Mouse (Mus musculus) MEL-GATA-1-ER (cell line): ENCODE results near the gene Ktn1.
A peak's percentile ranks its signal among the peaks of the same experiment; 100 is the strongest.

Experiments used
- DNase-seq: peaks from one replicate; pipeline ENCODE4 v3.0.0-alpha.2; 2012; ENCODE audit warnings: low read depth; ENCODE audit errors: extremely low read depth

Ktn1 gene

GRCm38 (mm10) chr14:47664470-47664864, 16.2 kb downstream of the Ktn1 start:
- no peak for DNase-seq

GRCm38 (mm10) chr14:47665061-47665778, 17.0 kb downstream of the Ktn1 start:
- DNase-seq, result no peak

DNA sequence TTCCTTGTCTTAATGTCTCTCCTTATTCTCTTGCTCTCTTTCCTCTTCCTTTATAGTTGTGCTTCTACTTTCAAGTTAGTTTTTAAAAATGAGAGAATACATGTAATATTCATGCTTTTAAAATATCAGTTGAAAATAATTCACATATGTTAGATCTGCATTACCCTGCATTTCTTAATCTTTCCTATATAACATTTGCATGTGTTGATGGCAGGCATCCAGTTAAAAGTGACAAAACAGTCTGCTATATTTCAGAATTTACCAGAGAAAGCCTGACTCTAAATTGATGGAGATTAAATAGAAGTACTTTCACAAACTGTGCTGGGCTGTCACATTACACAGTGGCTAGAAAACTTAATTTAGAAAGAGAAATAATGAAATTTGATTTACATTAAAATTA, 19.8 kb downstream of the Ktn1 start:
- DNase-seq, result no peak

DNA sequence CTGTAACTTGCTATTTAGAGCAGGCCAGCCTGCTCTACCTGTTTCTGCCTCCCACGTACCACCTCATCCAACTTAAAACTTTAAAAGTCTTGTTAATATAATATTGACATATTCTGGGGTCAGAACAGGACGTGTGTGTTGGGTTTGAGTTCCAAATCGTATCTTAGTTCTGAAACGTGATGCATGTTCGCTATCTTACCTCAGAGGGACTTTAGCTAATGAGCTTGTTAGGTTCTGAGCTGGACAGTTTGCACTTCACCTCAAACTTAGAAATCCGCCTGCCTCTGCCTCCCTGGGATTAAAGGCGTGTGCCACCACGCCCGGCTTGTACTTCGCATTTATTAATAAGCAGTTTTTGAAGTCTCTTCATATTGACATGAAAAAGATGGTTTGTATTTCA, 34.6 kb downstream of the Ktn1 start:
- no peak for DNase-seq

DNA sequence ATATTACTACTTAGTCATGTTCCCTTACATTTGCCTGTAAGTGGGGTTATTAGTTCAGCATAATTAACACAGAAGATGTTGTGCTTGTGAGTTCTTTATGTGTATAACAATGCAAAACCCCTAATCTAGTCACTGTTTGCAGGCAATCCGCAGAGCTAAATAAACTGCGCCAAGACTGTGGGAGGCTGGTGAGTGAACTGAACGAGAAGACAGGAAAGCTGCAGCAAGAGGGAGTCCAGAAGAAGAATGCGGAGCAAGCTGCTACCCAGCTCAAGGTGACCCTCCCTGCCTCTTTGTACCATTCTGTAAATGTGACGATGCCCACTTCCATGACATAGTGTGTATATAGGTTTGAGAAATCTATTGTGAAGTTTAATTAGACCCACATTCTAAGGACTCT, 36.3 kb downstream of the Ktn1 start:
- no peak for DNase-seq

- DNase-seq, result no peak
Observed at GRCm38 (mm10) chr14:47699126-47699525, 50.9 kb downstream of the Ktn1 start.

GRCm38 (mm10) chr14:47709546-47709945, 61.3 kb downstream of the Ktn1 start:
- no peak for DNase-seq

DNA sequence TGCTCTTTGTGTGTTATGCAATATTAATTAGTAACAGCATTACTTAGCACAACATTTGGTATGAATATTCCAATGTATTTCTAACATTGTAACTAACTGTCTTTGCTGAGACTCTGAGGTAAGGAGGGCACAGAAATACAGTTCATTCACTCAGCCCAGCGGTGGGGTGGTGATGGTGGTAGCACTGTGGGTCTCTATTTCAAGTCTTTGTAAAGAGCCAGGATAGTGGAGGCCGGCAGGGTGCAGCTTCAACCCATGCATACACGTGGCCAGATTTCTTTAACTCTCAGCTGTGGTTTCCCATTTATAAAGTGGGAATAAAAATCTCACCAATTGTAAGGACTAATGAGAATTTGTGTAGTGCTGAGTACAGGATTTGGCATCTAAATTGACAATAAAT, 67.5 kb downstream of the Ktn1 start:
- DNase-seq, result no peak

- DNase-seq, result no peak
Observed at GRCm38 (mm10) chr14:47717916-47718606, 69.8 kb downstream of the Ktn1 start.

- DNase-seq, result no peak
Observed at GRCm38 (mm10) chr14:47720023-47720422, 71.8 kb downstream of the Ktn1 start.

- no peak for DNase-seq
Observed at GRCm38 (mm10) chr14:47723035-47723434, 74.8 kb downstream of the Ktn1 start.

DNA sequence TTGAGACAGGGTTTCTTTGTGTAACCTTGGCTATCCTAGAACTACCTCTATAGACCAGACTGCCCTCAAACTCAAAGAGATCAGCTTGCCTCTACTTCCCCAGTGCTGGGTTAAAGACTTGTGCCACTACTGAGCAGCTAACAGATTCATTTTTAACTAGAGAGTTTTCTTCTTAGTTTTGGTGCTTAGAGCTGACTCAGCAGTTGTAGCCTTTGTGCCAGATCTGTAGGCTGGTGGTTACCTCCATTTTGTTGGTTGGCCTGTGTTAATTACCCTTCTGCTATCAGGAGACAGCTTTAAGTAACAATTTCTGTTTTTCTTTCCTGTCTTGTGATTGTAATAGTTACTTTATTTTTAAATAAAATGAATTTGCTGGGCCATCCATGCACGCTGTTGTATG, 80.3 kb downstream of the Ktn1 start:
- DNase-seq, result no peak

DNA sequence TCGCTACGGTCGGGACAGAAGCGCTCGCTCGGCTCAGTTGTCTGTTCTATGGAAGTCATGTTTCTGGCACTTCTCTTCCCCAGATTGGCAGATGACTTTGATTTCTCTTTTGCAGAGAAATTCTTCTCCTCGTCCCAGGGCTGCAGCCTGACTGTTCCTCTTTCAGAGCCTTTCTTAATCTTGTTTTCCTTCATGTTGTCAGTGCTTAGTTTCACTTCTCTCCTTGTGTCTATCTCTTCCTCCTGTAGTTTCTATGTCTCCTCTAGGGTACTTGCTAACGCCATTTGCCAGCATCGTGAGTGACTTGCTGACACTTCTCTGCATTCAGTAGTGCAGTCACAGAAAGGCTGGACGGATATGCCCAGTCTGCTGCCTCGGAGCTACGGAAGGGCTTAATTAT, 87.1 kb downstream of the Ktn1 start:
- DNase-seq, result no peak

DNA sequence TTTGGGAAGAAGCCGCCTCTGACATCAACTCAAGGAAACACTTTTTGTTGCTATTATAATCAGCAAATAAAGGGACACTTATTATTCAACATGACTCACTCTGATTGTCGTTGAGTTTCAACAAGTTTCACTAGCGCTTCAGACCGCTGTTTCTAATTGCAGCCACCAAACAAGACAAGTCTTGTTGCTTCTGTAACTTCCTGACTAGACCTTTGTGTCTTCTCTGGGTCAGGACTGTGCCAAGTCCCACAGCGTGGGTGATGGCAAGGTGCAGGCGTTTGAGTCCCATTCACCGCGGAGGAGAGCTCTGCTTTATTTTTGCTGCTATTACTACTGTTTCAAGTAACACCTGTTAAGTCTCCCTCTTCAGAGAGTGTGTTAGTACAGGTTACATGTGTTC, 88.2 kb downstream of the Ktn1 start:
- no peak for DNase-seq

- DNase-seq, result peak; percentile 71
Observed at GRCm38 (mm10) chr14:47740316-47740996, 92.2 kb downstream of the Ktn1 start.

DNA sequence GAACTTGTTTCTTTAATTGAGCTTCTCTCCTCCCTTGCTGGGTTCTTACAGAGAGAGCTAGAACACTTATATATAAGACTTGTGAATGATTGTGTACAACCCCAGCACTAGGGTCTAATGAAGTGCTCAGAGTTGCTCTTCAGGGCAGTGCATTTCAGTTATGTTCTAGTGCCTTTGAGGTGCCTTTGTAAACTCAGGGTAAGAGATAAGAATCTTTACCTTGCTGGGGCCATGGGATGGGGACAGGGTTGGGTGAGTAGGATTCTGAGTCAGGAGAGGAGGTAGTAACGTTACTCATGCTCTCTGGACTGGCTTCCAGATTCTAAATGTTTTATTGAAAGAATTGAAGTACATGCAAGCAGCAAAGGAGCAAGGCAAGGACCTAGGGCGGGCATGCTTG, 92.8 kb downstream of the Ktn1 start:
- DNase-seq, result no peak

DNA sequence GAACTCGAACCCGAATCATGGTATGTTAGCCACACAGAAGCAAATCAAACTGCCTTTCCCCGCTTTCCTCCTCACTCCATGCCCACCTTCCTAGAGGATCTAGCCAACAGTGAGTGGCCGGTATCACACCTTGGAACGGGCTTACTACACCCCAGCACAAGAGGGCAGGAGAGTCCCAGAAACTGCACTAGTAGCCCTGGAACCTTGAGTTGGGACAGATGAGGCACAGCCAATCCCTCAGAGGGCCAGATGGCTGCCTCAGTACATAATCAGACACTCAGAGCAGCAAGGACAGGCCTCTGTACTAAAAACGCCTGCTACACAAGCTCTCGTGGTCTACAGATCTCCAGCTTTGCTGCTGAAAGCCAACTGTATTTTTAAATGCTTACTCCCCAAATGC, 94.4 kb downstream of the Ktn1 start:
- no peak for DNase-seq

GRCm38 (mm10) chr14:47745086-47745485, 96.8 kb downstream of the Ktn1 start:
- DNase-seq, result no peak

GRCm38 (mm10) chr14:47747536-47747935, 99.3 kb downstream of the Ktn1 start:
- DNase-seq, result no peak

DNA sequence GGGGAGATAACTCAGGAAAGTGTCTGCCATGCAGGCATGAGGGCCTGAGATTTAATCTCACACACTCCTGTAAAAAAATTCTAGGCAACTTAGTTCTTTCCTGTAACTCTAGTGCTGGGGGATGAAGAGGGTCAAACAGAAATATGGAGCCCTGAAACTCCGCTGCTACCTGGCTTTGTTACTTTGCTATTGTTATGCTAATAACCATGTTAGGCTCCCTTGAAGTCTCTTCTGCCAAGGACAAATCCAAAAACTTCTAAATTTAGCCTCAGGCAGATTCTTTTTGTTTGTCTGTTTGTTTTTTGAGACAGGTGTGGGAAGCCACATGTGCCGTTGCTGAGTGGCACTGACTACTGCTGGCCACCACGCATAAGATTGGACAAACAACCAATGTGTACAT, 100.5 kb downstream of the Ktn1 start:
- DNase-seq, result no peak

DNA sequence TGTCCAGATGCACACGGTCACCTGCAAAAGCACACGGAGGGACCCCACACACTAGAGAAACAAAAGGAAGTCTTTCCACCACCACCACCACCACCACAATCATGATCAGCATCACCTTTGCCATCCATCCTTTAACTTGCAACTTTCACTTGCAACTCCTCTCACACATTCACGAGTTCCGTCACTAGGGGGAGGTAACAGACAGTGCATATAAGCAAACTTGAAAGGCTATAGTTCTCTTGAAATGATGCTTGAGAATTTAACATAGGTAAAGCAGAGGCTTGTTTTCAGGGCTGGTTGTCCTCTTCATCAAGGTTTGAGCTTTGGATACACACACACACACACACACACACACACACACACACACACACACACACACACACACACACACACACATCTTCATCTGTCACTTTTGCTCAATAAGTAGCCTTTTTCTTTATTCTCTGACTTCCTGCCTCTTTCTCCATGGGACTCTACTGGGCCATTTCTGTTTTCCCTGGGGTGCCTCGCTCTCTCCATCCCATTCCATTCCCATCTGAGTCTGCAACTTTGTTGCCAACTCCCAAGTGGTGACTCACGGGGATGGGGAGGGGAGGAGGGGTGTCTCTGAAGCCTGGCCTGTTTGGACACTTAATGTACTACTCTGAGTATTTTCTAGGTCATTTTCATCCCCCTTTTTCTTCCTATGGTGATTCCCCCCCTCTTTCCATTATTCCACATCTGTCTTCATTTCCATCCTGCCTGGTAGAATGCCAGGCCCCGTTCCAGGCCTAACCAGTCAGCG, 103.4 kb downstream of the Ktn1 start:
- DNase-seq, result peak; percentile 18

DNA sequence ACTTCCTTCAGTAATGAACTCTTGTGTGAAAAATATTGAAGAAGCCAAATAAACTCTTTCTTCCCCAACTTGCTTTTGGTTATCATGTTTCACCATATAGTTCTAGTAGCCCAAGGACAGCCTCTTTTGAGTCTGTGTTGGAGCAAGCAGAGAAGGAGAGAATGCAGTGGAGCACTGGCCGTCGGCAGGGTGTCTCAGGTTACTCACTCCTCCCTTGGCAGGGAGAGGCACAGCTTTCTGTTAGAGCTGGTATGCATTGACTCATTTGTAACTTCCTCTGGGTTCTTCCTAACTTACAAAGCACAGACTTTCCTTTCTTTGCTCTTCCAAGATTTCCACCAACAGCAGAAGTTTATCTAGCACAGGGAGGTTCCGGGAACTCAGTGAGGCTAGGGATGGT, 105.3 kb downstream of the Ktn1 start:
- DNase-seq, result no peak
